Mouse (Mus musculus) limb, embryonic 12.5 days (tissue): Measurements from ENCODE around the gene Zfp526. TPM values are rescaled to one million over a fixed set of nuclear protein-coding genes. Genes with fewer than 3 reads are reported as not detected.

Source experiments
- ATAC-seq: fragments of 200-750 bp; cut with Nextera tagmentation; 2 replicates; pipeline ENCODE4 v1.8.0; 2017; ENCODE audit warnings: low read depth, moderate TSS enrichment; ENCODE audit not compliant: insufficient number of reproducible peaks, insufficient read depth, low FRiP score, low TSS enrichment
- H3K27ac ChIP-seq: fragments of 300-500 bp; sonication (generic); 2 replicates; pipeline ENCODE4 v1.5.1; 2016; ENCODE audit warnings: mild to moderate bottlenecking, moderate library complexity
- H3K27me3 ChIP-seq: fragments of 300-500 bp; sonication (generic); 2 replicates; pipeline ENCODE4 v1.6.1; 2016; ENCODE audit warnings: mild to moderate bottlenecking, moderate library complexity
- H3K36me3 ChIP-seq: fragments of 300-500 bp; sonication (generic); 2 replicates; pipeline ENCODE4 v1.6.1; 2016; ENCODE audit warnings: mild to moderate bottlenecking, moderate library complexity
- H3K4me1 ChIP-seq: fragments of 300-500 bp; sonication (generic); replicated peaks from 2 replicates; pipeline ENCODE4 v1.6.1; 2016
- H3K4me2 ChIP-seq: fragments of 300-500 bp; sonication (generic); 2 replicates; pipeline ENCODE4 v1.6.1; 2016; ENCODE audit warnings: mild to moderate bottlenecking, moderate library complexity
- H3K4me3 ChIP-seq: fragments of 300-500 bp; sonication (generic); replicated peaks from 2 replicates; pipeline ENCODE4 v1.5.1; 2016; ENCODE audit warnings: mild to moderate bottlenecking
- H3K9ac ChIP-seq: fragments of 300-500 bp; sonication (generic); replicated peaks from 2 replicates; pipeline ENCODE4 v1.6.1; 2016; ENCODE audit warnings: mild to moderate bottlenecking, moderate library complexity
- H3K9me3 ChIP-seq: fragments of 300-500 bp; sonication (generic); 2 replicates; pipeline ENCODE4 v1.6.1; 2016; ENCODE audit warnings: mild to moderate bottlenecking, moderate library complexity
- WGBS: fragments of 180-500 bp; shearing (Covaris S2); methylation state at CpG from one replicate; pipeline ENCODE4 v1.1.7; 2016; 5-methylcytosine and 5-hydroxymethylcytosine counted together
- polyA plus RNA-seq: library from polyadenylated mRNA; unstranded; fragments of >200 nt; fragmentation: Nextera tagmentation; extraction: Ambion mirVana; gene quantifications from 2 replicates; pipeline ENCODE4 v1.2.1, GENCODE M21; 2016

The Zfp526 gene
- polyA plus RNA-seq, 1 experiment from 2014 or later: 3.4 TPM

DNA sequence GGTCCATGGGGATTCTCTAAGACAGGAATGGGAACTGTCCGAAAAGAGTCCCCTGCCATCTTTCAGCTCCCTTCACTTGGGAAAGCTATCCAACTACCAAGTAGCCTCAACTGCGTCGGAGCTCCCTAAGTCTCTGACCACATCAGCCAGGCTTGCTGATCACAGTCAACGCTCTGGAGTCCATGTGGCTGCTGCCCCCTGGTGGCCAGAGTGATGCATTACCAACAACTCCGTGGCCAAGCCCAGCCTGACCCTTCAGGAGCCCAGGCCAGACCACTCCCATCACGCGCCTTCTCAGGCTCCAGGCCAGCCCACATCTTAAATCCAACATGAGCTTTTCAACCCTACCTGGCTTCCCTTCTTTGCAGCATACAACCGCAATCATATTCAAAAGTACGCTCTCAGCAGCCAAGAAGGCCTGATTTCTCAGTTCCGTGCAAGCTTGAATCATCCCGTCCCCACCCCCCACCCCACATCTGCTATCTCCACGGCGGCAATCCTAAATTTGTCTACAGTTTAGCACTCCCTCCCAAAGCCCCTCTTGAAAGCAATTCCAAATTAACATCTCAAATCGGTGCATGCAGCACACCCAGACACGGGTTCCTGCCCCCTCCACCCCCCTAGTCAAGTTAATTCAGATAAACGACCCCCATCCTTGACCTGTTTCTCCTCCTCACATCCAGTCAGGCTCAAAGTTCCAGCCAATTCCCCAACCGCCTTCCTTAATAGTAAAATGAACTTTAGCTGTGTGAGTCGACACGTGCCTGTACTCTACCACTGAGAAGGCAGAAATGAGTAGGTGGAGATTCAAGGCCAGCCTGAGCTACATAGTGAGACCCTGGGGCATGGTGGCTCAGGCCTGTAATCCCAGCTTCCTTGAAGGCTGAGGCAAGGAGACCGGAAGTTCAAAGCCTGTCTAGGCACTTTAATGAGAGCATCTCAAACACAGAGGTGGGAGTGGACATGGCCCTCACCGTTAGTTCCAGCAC, 33.3 kb upstream of the Zfp526 start:
- H3K27ac ChIP-seq: no peak overlapping the region
- H3K9me3 ChIP-seq: no peaks in the 10 kb centered on the region
- H3K4me2 ChIP-seq: no peak overlapping the region
- peak; percentile 68; the same call in 1 of the 2 replicates for ATAC-seq
- WGBS: 23% methylated on average over 21 of the region's 21 CpGs
- peaks cover 33% of the 10 kb centered on the region for H3K27me3 ChIP-seq
- no peak overlapping the region for H3K4me3 ChIP-seq
- H3K36me3 ChIP-seq: no peaks in the 10 kb centered on the region
- H3K4me1 ChIP-seq: 0 out of 2 replicates have a peak, but pooled peaks cover 2% of the 10 kb centered on the region
- H3K9ac ChIP-seq: no peak overlapping the region

DNA sequence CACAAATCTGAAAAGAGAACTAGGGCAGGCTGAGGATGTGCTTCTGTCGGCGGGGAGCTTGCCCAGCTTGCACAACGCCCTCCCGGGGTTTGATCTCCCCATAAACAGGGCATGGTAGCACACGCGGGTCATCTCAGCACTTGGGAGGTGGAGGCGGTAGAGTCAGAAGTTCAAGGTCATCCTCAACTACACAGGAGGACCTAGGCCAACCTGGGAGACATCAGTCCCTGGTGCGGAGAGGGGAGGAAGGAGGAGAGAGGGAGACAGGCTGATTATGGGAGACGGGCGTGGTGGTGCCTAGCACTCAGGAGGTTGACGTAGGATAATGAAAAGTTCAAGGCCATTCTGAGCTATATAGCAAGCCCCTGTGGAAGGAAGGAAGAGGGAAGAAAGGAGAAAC, 30.4 kb upstream of the Zfp526 start:
- 85% methylated on average over 11 of the region's 11 CpGs for WGBS
- Histone ChIP-seq H3K9me3 (no peaks in the 10 kb centered on the region), H3K4me3 (no peak overlapping the region), H3K4me2 (no peak overlapping the region), H3K27me3 (peaks cover 8% of the 10 kb centered on the region; the same call in 1 of the 2 replicates), H3K4me1 (0 out of 2 replicates have a peak, but pooled peaks cover 2% of the 10 kb centered on the region), H3K36me3 (no peaks in the 10 kb centered on the region), H3K27ac (no peak overlapping the region), H3K9ac (no peak overlapping the region)
- ATAC-seq: no peak

DNA sequence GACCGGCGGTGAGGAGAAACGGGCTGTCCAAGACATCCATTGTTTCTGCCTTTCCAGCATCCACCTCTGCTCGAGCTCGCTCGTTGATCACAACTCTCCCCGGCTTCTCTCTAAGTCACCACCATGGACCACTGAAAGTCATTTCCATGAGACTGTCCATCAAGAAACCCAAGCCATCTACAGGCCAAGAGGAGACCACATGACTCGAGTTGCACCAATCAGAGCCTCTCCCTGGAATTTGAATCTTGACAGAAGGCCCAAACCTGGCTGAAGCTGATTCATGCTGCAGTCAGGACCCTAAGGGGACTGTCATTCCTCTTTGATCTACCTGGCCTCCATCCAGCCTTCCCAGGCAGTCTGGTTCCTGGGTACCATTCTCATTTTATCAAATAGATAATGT, 29.1 kb upstream of the Zfp526 start:
- H3K4me2 ChIP-seq: no peak overlapping the region
- H3K36me3 ChIP-seq: no peaks in the 10 kb centered on the region
- no peak for ATAC-seq
- 0 out of 2 replicates have a peak, but pooled peaks cover 2% of the 10 kb centered on the region for H3K4me1 ChIP-seq
- H3K27ac ChIP-seq: no peak overlapping the region
- 77% methylated on average over 8 of the region's 8 CpGs for WGBS
- no peak overlapping the region for H3K4me3 ChIP-seq
- no peaks in the 10 kb centered on the region for H3K9me3 ChIP-seq
- no peak overlapping the region for H3K9ac ChIP-seq
- H3K27me3 ChIP-seq: no peaks in the 10 kb centered on the region

DNA sequence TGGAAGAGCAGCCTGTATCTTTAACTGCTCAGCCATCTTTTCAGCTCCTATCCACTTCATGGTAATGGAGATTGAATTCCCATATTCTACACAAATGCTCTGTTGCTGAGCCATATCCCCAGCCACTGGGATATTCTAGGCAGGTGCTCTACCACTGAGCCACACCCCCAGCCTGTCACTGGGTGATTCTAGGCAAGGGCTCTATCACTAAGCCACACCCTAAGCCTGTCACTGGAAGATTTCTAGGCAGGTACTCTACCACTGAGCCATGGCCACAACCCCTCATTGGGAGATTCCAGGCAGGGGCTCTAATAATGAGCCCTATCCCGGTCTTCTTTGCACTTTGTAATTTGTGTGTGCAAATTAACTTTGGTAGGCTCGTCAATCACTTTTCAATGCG, 26.1 kb upstream of the Zfp526 start:
- H3K27me3 ChIP-seq: no peaks in the 10 kb centered on the region
- no peaks in the 10 kb centered on the region for H3K9me3 ChIP-seq
- H3K4me1 ChIP-seq: no peaks in the 10 kb centered on the region
- no peak overlapping the region for H3K4me2 ChIP-seq
- ATAC-seq: no peak
- H3K36me3 ChIP-seq: no peaks in the 10 kb centered on the region
- 73% methylated on average over 3 of the region's 3 CpGs for WGBS
- H3K4me3 ChIP-seq: no peak overlapping the region
- H3K9ac ChIP-seq: no peak overlapping the region
- H3K27ac ChIP-seq: no peak overlapping the region

DNA sequence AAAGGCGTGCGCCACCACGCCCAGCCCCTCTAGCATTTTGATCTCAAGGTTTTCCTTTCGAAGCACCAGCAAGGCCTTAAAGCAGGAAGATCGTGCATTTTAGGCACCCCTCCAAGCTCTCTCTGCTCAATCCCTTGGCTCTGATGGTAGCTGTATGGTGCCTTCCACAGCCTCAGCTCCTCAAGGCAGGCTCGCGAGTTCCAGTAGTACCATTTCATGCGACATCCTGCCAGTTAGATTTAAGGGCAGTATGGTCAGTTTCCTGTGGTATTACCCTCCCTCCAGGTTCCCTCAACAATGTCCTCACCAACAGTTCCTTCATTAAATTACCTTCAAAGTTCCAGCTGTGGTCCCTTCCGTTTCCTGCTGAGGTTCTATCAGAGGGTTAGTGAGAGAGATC, 25.1 kb upstream of the Zfp526 start:
- no peaks in the 10 kb centered on the region for H3K27me3 ChIP-seq
- peaks cover 2% of the 10 kb centered on the region; the same call in 1 of the 2 replicates for H3K36me3 ChIP-seq
- H3K4me1 ChIP-seq: no peaks in the 10 kb centered on the region
- no peak overlapping the region for H3K4me2 ChIP-seq
- ATAC-seq: no peak
- no peaks in the 10 kb centered on the region for H3K9me3 ChIP-seq
- H3K4me3 ChIP-seq: no peak overlapping the region
- no peak overlapping the region for H3K9ac ChIP-seq
- no peak overlapping the region for H3K27ac ChIP-seq
- WGBS: 81% methylated on average over 9 of the region's 9 CpGs

DNA sequence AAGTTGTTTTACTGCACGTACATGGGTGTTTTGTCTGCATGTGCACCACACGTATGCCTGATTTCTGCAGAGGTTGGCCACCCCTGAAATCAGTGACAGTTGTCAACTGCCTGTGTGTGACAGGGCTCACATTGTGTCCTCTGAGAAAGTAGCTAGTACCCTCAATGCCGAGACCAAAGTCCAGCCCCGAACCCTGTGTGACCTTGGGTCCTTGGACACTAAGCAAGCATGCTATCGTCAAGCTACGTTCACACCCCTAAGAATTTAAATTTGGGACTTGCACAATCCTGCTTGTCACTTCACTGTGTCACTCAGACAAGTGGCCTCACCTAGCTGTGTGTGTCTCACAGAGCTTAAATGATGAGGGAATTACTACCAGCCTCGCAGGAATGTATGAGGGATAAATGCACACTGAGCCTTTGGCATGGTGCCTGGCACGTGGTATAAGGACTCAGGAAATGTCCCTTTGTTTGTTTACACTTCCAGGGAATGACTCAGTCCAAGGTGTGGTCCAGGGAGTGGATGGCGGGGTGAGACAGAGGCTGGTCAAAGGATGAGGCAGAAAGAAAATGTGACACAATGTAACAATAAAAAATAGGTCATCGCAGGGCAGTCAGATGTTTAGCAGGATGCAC, 23.7 kb upstream of the Zfp526 start:
- WGBS: 76% methylated on average over 10 of the region's 10 CpGs
- Histone ChIP-seq H3K9ac (no peak overlapping the region), H3K4me2 (no peak overlapping the region), H3K9me3 (no peaks in the 10 kb centered on the region), H3K4me3 (no peak overlapping the region), H3K27ac (no peak overlapping the region), H3K36me3 (peaks cover 12% of the 10 kb centered on the region; the same call in 1 of the 2 replicates), H3K27me3 (no peaks in the 10 kb centered on the region), H3K4me1 (no peaks in the 10 kb centered on the region)
- ATAC-seq: no peak

DNA sequence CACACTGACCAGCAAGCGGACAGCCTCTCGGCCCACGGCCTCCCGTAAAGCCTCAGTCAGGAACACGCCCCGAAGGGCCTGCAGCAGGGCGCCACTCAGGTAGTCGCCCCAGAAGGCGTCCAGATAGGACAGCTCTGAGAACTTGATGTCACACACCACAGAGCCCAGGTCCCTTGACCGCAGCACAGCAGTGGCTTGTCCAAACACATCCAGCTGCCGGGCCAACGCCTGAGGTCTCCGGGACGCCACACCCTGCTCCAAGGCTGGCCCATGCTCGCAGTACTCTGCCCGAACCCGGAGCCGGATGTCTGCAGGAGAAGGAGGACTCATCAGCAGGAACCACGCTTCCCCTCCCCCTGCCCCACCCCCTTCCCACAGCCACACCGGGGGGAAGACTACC, 17.6 kb upstream of the Zfp526 start:
- H3K27ac ChIP-seq: no peak overlapping the region
- no peak for ATAC-seq

DNA sequence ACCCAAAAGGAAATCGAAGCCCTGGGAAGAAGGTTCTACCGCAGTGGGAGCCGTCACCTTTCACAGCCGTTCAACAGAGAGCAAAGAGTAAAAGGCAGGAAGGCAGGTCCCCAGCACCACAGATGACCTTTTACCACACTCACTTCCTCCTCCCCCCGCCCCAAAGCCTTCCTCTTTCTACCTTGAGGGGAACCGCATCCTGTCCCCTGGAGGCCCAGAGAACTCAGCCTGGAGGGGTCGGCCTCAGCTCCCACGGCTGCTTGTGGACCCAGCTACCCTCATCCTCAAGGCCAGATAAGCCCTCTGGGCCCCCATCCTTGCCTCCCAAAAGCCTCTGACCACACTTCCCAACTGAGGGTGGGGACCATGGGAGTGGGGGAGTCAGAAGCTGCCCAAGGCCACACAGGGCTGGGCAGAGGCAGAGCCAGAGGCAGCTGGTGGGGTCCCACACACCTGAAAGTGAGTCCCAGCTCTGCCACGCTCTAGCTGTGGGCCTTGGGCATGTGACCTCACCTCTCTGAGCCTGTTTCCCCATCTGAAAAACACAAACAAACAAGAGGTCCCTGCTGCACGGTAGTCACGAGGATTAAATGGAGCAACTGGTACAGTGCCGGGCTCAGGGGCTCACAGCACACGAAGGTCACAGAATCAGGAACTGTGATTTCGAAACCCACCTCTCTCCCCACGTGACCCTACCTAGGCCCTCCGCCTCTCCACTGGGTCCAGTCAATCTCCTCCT, 15.7 kb upstream of the Zfp526 start:
- 85% methylated on average over 16 of the region's 16 CpGs for WGBS
- Histone ChIP-seq H3K4me1 (no peaks in the 10 kb centered on the region), H3K36me3 (peaks cover 79% of the 10 kb centered on the region), H3K4me3 (no peak overlapping the region), H3K9me3 (no peaks in the 10 kb centered on the region), H3K4me2 (no peak overlapping the region), H3K27me3 (no peaks in the 10 kb centered on the region), H3K9ac (0 out of 2 replicates have a peak overlapping the region, but pooled peaks have one; percentile 32), H3K27ac (no peak overlapping the region)
- no peak for ATAC-seq

More for the DNA sequence above, 17.6 kb upstream of the Zfp526 start:
- H3K9me3 ChIP-seq: no peaks in the 10 kb centered on the region
- H3K27me3 ChIP-seq: no peaks in the 10 kb centered on the region
- no peak overlapping the region for H3K4me3 ChIP-seq
- H3K9ac ChIP-seq: no peak overlapping the region
- WGBS: 84% methylated on average over 20 of the region's 20 CpGs
- no peaks in the 10 kb centered on the region for H3K4me1 ChIP-seq
- no peak overlapping the region for H3K4me2 ChIP-seq
- H3K36me3 ChIP-seq: peaks cover 60% of the 10 kb centered on the region

DNA sequence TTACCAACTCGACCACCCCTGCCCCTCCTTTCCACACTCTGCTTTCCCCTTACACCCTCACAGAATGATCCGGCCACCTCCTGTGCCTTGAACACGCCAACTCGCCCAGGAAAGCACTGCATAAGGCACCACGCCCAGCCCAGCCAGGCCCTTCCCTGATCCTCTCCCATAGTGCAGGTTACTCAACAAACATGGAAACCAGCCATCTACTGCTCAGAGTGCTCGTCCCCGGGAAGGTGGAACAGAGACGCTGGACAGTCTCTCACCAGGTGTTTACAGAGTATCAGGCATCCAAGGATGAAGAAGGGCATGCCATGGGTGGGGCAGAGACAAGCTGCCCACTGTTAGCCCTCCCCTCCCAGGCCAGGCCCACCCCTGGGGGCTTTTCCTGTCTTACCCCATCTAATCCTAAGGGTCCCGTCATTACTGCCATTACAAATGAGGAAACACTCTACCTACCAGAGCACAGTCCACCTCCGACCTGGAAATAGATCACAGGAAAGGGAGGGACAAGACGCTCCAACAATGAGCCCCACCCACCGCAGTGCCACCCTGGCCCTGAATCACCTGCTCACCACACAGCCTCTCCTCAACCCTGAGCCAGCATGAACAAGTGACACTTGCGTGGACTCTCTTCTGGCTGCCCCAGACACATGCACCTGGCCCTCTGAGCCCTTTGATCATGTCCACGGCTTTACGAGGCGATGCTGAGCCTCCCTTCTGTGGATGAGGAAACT, 15.0 kb upstream of the Zfp526 start:
- Histone ChIP-seq H3K27ac (no peak overlapping the region), H3K36me3 (peaks cover 82% of the 10 kb centered on the region), H3K9ac (no peak overlapping the region), H3K9me3 (no peaks in the 10 kb centered on the region), H3K4me3 (no peak overlapping the region), H3K4me1 (no peaks in the 10 kb centered on the region), H3K27me3 (no peaks in the 10 kb centered on the region), H3K4me2 (no peak overlapping the region)
- WGBS: 81% methylated on average over 16 of the region's 16 CpGs
- ATAC-seq: no peak

DNA sequence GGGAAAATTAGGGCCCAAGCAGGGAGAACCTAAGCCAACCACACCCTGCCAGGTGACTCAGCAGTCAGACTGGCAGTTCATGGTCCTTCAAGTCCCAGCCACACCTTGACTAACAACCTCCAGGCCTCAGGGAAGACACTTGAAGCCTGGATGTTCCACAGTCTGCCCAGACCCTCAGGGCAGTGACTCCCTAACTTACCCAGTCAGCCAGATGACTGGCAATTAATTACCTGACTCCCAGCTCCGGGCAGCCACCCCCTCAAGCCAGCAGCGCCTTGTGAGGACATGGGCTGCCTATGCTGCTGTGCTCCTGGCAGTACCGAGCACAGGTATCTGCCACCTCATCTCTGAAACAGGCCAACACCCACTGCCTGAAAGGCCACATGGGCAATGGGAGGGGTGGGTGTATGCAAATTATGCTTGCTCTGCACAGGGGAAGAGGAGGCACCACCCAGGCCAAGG, 12.0 kb upstream of the Zfp526 start:
- Histone ChIP-seq H3K36me3 (peaks cover 71% of the 10 kb centered on the region), H3K27ac (no peak overlapping the region)
- no peak for ATAC-seq

More for the DNA sequence above, 12.0 kb upstream of the Zfp526 start:
- H3K4me2 ChIP-seq: no peak overlapping the region
- no peaks in the 10 kb centered on the region for H3K9me3 ChIP-seq
- H3K27me3 ChIP-seq: no peaks in the 10 kb centered on the region
- no peaks in the 10 kb centered on the region for H3K4me1 ChIP-seq
- 0 out of 2 replicates have a peak overlapping the region, but pooled peaks have one; percentile 18 for H3K9ac ChIP-seq
- no peak overlapping the region for H3K4me3 ChIP-seq
- 72% methylated on average over 3 of the region's 3 CpGs for WGBS
